Mouse (Mus musculus): ENCODE data around the gene Tescl. TPM values are rescaled to one million over a fixed set of nuclear protein-coding genes. Genes with fewer than 3 reads are reported as not detected.

Tescl gene
- total RNA-seq (2012; rRNA removed): not detected in 2 replicates
- not detected for polyA plus RNA-seq (2012; ENCODE audit: insufficient read depth in 1 of 2, insufficient read length in 2 of 2, low read depth in 1 of 2, low replicate concordance in 2 of 2, missing spikeins in 1 of 2)

DNA sequence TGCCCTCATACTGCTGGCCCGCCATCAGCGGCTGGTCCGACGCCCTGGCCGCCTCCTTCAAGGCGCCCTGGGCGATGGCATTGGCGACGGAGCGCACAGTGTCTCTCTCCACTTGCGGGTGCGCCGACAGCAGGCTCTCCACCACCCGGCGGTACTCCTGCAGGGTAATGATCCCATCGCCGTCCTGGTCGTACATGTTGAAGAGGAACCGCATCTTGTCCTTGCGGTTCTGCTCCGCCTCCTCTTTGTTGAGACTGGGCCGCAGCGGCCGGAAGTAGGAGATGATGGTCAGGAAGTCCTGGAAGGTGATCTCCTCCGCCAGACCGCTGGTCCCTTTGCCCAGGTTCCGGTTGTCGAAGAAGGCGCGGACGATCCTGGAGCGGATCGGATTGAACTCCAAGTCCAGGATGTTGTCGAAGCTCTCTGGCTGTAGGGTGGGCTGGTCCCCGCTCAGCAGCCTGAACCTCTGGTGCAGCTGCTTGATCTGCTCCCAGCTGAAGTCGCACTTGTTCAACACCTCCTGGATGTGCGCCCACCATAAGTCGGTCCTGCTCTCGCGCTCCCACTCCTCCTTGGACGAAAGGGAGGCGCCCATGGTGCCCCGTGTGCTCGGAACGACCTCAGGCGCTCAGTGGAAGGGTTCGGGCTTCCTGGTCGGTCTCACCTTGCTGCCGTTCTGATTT, at the start of gene Tescl:
TSS of gene Tescl (minus strand) at position 633 of the 683 bp plus-strand sequence.
- no peak for TF ChIP-seq GABPA (IDR thresholded peaks at IDR 0.05; ENCODE audit: low read depth, low read length)
- no peak for TF ChIP-seq EP300 (IDR thresholded peaks at IDR 0.05; ENCODE audit: low read depth in 1 of 2, low read length in 2 of 2)
- TF ChIP-seq UBTF (IDR thresholded peaks at IDR 0.05; ENCODE audit: borderline replicate concordance, insufficient read depth, low read depth, low read length): no peak
- no peak for TF ChIP-seq NELFE (IDR thresholded peaks at IDR 0.05; ENCODE audit: low read depth, low read length)
- TF ChIP-seq ELF1 (IDR thresholded peaks at IDR 0.05; ENCODE audit: low read depth, low read length): no peak
- TF ChIP-seq TCF12 (IDR thresholded peaks at IDR 0.05; ENCODE audit: low read depth, low read length): no peak
- TF ChIP-seq MXI1 (IDR thresholded peaks at IDR 0.05; ENCODE audit: low read depth, low read length): no peak
- no peak for TF ChIP-seq GATA1 (IDR thresholded peaks at IDR 0.05; ENCODE audit: low read depth, low read length)
- no peak for TF ChIP-seq MEF2A (IDR thresholded peaks at IDR 0.05; ENCODE audit: extremely low read depth, insufficient replicate concordance, low read depth, low read length, poor library complexity, severe bottlenecking)
- no peak for TF ChIP-seq MAFK (IDR thresholded peaks at IDR 0.05; ENCODE audit: borderline replicate concordance, low read depth, low read length)
- TF ChIP-seq ZMIZ1 (IDR thresholded peaks at IDR 0.05; ENCODE audit: low read depth, low read length): no peak
- no peak for TF ChIP-seq RAD21 (IDR thresholded peaks at IDR 0.05; ENCODE audit: low read depth, low read length)
- no peak for TF ChIP-seq USF2 (IDR thresholded peaks at IDR 0.05; ENCODE audit: borderline replicate concordance in 1 of 2, insufficient read depth in 1 of 2, low read depth in 1 of 2, low read length in 2 of 2)
- Histone ChIP-seq H3K79me2 (ENCODE audit: control insufficient read depth, insufficient read depth, low read length, poor library complexity) (no peaks in the 10 kb centered on the region), H3K27me3 (ENCODE audit: control insufficient read depth in 1 of 2, insufficient read depth in 2 of 2, low read length in 2 of 2) (no peaks in the 10 kb centered on the region), H3K36me3 (ENCODE audit: control insufficient read depth in 1 of 2, insufficient read depth in 2 of 2, low read length in 2 of 2) (no peaks in the 10 kb centered on the region), H3K27ac (ENCODE audit: control insufficient read depth, low read depth, low read length) (no peak within 1 kb of the TSS), H3K9me3 (replicated peaks; ENCODE audit: insufficient read depth, low read length) (no peaks in the 10 kb centered on the region), H3K4me1 (ENCODE audit: control insufficient read depth in 1 of 2, insufficient read depth in 2 of 2, low read length in 2 of 2) (no peaks in the 10 kb centered on the region), H3K9ac (ENCODE audit: control insufficient read depth, low read depth, low read length, poor library complexity, severe bottlenecking) (no peak within 1 kb of the TSS), H3K4me3 (ENCODE audit: control insufficient read depth in 1 of 2, insufficient read depth in 1 of 2, low read depth in 2 of 2, low read length in 2 of 2) (no peak within 1 kb of the TSS)
- DNase-seq (ENCODE audit: low read depth, low spot score): no peak

GRCm38 (mm10) chr7:24382730-24383372, 49.1 kb upstream of the Tescl start:
- no peaks in the 10 kb centered on the region for H3K27me3 ChIP-seq (ENCODE audit: control insufficient read depth in 1 of 2, insufficient read depth in 2 of 2, low read length in 2 of 2)
- TF ChIP-seq UBTF (IDR thresholded peaks at IDR 0.05; ENCODE audit: borderline replicate concordance, insufficient read depth, low read depth, low read length): no peak
- TF ChIP-seq ZNF384 (IDR thresholded peaks at IDR 0.05; ENCODE audit: low read depth, low read length): 0 out of 2 replicates have a peak, but pooled peaks have one; percentile 44
- H3K36me3 ChIP-seq (ENCODE audit: control insufficient read depth in 1 of 2, insufficient read depth in 2 of 2, low read length in 2 of 2): peaks cover 22 to 54% of the 10 kb centered on the region in 2 experiments
- peak; percentile 22 for DNase-seq (ENCODE audit: low read depth, low spot score)
- peaks cover 8 to 52% of the 10 kb centered on the region in 2 experiments for H3K4me1 ChIP-seq (ENCODE audit: control insufficient read depth in 1 of 2, insufficient read depth in 2 of 2, low read length in 2 of 2)
- no peak overlapping the region for H3K27ac ChIP-seq (ENCODE audit: control insufficient read depth, low read depth, low read length)
- H3K79me2 ChIP-seq (ENCODE audit: control insufficient read depth, insufficient read depth, low read length, poor library complexity): peaks cover 6% of the 10 kb centered on the region
- no peaks in the 10 kb centered on the region for H3K9me3 ChIP-seq (replicated peaks; ENCODE audit: insufficient read depth, low read length)
- no peak overlapping the region for H3K4me3 ChIP-seq (ENCODE audit: control insufficient read depth in 1 of 2, insufficient read depth in 1 of 2, low read depth in 2 of 2, low read length in 2 of 2)
- no peak overlapping the region for H3K9ac ChIP-seq (ENCODE audit: control insufficient read depth, low read depth, low read length, poor library complexity, severe bottlenecking)

Measured in MEL (cell line).